In genomic region chr4:73042672-73043071, GRCm38 (mm10) we compare ENCODE assay signal across 8 mouse cellular contexts.
DNase-seq lines count a peak whose midpoint lies in the region.

No protein-coding gene starts in this region.

- peak; percentile 8 for DNase-seq in adrenal gland, postnatal 14 days
- no peak for DNase-seq in adrenal gland, postnatal 10 days
- peak; percentile 21 for DNase-seq in kidney, postnatal 14 days
- no peak for DNase-seq in kidney, adult 18-20 months
- DNase-seq in ZHBTc4 (ENCODE audit: low read depth, low spot score) = peak; percentile 30
- DNase-seq in lung, postnatal 10 days = peak; percentile 26
- no peak for DNase-seq in thymus, adult 18-20 months
- no peak for DNase-seq in gastrocnemius, postnatal 25 days

Comparison
In these comparisons a context has a peak if more than half of its experiments do, and no peak if none do; other contexts are left out.
1. DNase-seq: peak in adrenal gland, postnatal 14 days (single experiment), kidney, postnatal 14 days (single experiment), ZHBTc4 (single experiment) and lung, postnatal 10 days (single experiment); none in adrenal gland, postnatal 10 days (single experiment), kidney, adult 18-20 months (single experiment), thymus, adult 18-20 months (0 of 2) and gastrocnemius, postnatal 25 days (single experiment).